Mouse (Mus musculus) hindbrain, embryonic 16.5 days (tissue): ENCODE measurements around the gene Lrrn2. TPM values are rescaled to one million over a fixed set of nuclear protein-coding genes. Genes with fewer than 3 reads are reported as not detected.

Experiments
- ATAC-seq: fragments of 200-750 bp; cut with Nextera tagmentation; 2 replicates; pipeline ENCODE4 v1.8.0; 2017; ENCODE audit warnings: moderate TSS enrichment, moderate library complexity
- H3K27ac ChIP-seq: fragments of 300-500 bp; sonication (generic); 2 replicates; pipeline ENCODE4 v1.5.1; 2014; ENCODE audit warnings: low read depth, mild to moderate bottlenecking, control low read depth, low read length, moderate library complexity
- H3K27me3 ChIP-seq: fragments of 300-500 bp; sonication (generic); replicated peaks from 2 replicates; pipeline ENCODE4 v1.6.1; 2014; ENCODE audit warnings: low read length; ENCODE audit not compliant: control insufficient read depth, insufficient read depth
- H3K36me3 ChIP-seq: fragments of 300-500 bp; sonication (generic); 2 replicates; pipeline ENCODE4 v1.6.1; 2014; ENCODE audit warnings: mild to moderate bottlenecking, low read length, moderate library complexity, mixed read lengths; ENCODE audit not compliant: control insufficient read depth, insufficient read depth
- H3K4me1 ChIP-seq: fragments of 300-500 bp; sonication (generic); 2 replicates; pipeline ENCODE4 v1.6.1; 2014; ENCODE audit warnings: low read depth, low read length; ENCODE audit not compliant: control insufficient read depth, insufficient read depth
- H3K4me2 ChIP-seq: fragments of 300-500 bp; sonication (generic); 2 replicates; pipeline ENCODE4 v1.6.1; 2014; ENCODE audit warnings: mild to moderate bottlenecking, low read length, control low read depth, moderate library complexity
- H3K4me3 ChIP-seq: fragments of 300-500 bp; sonication (generic); 2 replicates; pipeline ENCODE4 v1.5.1; 2014; ENCODE audit warnings: mild to moderate bottlenecking, low read length, control low read depth, moderate library complexity
- H3K9ac ChIP-seq: fragments of 300-500 bp; sonication (generic); 2 replicates; pipeline ENCODE4 v1.6.1; 2014; ENCODE audit warnings: low read depth, mild to moderate bottlenecking, control low read depth, low read length, moderate library complexity
- H3K9me3 ChIP-seq: fragments of 300-500 bp; sonication (generic); 2 replicates; pipeline ENCODE4 v1.6.1; 2014; ENCODE audit warnings: mild to moderate bottlenecking, low read length, moderate library complexity; ENCODE audit not compliant: control insufficient read depth
- WGBS: fragments of 180-500 bp; shearing (Covaris S2); extraction: QIAGEN DNeasy Blood & Tissue Kit; methylation state at CpG from one replicate; pipeline ENCODE4 v1.1.7; 2014; 5-methylcytosine and 5-hydroxymethylcytosine counted together
- polyA plus RNA-seq: library from polyadenylated mRNA; unstranded; fragments of >200 nt; fragmentation: Nextera tagmentation; extraction: Ambion mirVana; gene quantifications from 2 replicates; pipeline ENCODE4 v1.2.1, GENCODE M21; 2015

Gene Lrrn2
- 56.5 and 57.7 TPM in 2 replicates for polyA plus RNA-seq

GRCm38 (mm10) chr1:132880161-132881005, at the start of gene Lrrn2:
Gene Lrrn2, plus strand, starts transcription at chr1:132880273.
- H3K9ac ChIP-seq: peak within 1 kb of the TSS; percentile 90
- peak; percentile 82 for ATAC-seq
- no peaks in the 10 kb centered on the region for H3K9me3 ChIP-seq
- H3K27me3 ChIP-seq: no peaks in the 10 kb centered on the region
- peaks cover 22% of the 10 kb centered on the region for H3K4me1 ChIP-seq
- WGBS: under 1% methylated on average over 71 of the region's 80 CpGs
- H3K27ac ChIP-seq: peak within 1 kb of the TSS; percentile 90
- H3K36me3 ChIP-seq: no peaks in the 10 kb centered on the region
- H3K4me3 ChIP-seq: peak within 1 kb of the TSS; percentile 86
- H3K4me2 ChIP-seq: peak within 1 kb of the TSS; percentile 84

GRCm38 (mm10) chr1:132831963-132832362, 48.1 kb upstream of the Lrrn2 start:
- no peak overlapping the region for H3K27ac ChIP-seq
- no peak overlapping the region for H3K4me3 ChIP-seq
- H3K9me3 ChIP-seq: no peaks in the 10 kb centered on the region
- no peak for ATAC-seq
- H3K4me1 ChIP-seq: no peaks in the 10 kb centered on the region
- no peaks in the 10 kb centered on the region for H3K27me3 ChIP-seq
- 90% methylated on average over 4 of the region's 4 CpGs for WGBS
- H3K9ac ChIP-seq: no peak overlapping the region
- H3K36me3 ChIP-seq: no peaks in the 10 kb centered on the region
- no peak overlapping the region for H3K4me2 ChIP-seq

- Histone ChIP-seq H3K9me3 (no peaks in the 10 kb centered on the region), H3K36me3 (no peaks in the 10 kb centered on the region), H3K4me2 (no peak overlapping the region), H3K4me1 (no peaks in the 10 kb centered on the region), H3K4me3 (no peak overlapping the region), H3K9ac (no peak overlapping the region), H3K27me3 (no peaks in the 10 kb centered on the region), H3K27ac (no peak overlapping the region)
- 70% methylated on average over 8 of the region's 8 CpGs for WGBS
- ATAC-seq: no peak
Measured at GRCm38 (mm10) chr1:132834037-132834436, 46.0 kb upstream of the Lrrn2 start.

GRCm38 (mm10) chr1:132836895-132837294, 43.2 kb upstream of the Lrrn2 start:
- Histone ChIP-seq H3K27ac (no peak overlapping the region), H3K27me3 (no peaks in the 10 kb centered on the region), H3K36me3 (no peaks in the 10 kb centered on the region), H3K9me3 (no peaks in the 10 kb centered on the region), H3K4me2 (no peak overlapping the region), H3K9ac (no peak overlapping the region), H3K4me1 (no peaks in the 10 kb centered on the region), H3K4me3 (no peak overlapping the region)
- ATAC-seq: 0 out of 2 replicates have a peak, but pooled peaks have one; percentile 42
- 57% methylated on average over 8 of the region's 8 CpGs for WGBS

- H3K4me1 ChIP-seq: no peaks in the 10 kb centered on the region
- no peaks in the 10 kb centered on the region for H3K27me3 ChIP-seq
- H3K4me2 ChIP-seq: no peak overlapping the region
- ATAC-seq: no peak
- no peak overlapping the region for H3K27ac ChIP-seq
- H3K4me3 ChIP-seq: no peak overlapping the region
- no peak overlapping the region for H3K9ac ChIP-seq
- WGBS: 64% methylated on average over 5 of the region's 5 CpGs
- no peaks in the 10 kb centered on the region for H3K36me3 ChIP-seq
- no peaks in the 10 kb centered on the region for H3K9me3 ChIP-seq
Measured at GRCm38 (mm10) chr1:132837691-132838090, 42.4 kb upstream of the Lrrn2 start.

GRCm38 (mm10) chr1:132838371-132838770, 41.7 kb upstream of the Lrrn2 start:
- no peaks in the 10 kb centered on the region for H3K9me3 ChIP-seq
- no peak overlapping the region for H3K4me2 ChIP-seq
- no peak overlapping the region for H3K9ac ChIP-seq
- no peak overlapping the region for H3K4me3 ChIP-seq
- ATAC-seq: no peak
- no peak overlapping the region for H3K27ac ChIP-seq
- no peaks in the 10 kb centered on the region for H3K4me1 ChIP-seq
- H3K27me3 ChIP-seq: no peaks in the 10 kb centered on the region
- WGBS: 84% methylated on average over 1 of the region's 1 CpGs
- H3K36me3 ChIP-seq: no peaks in the 10 kb centered on the region

- Histone ChIP-seq H3K9me3 (peaks cover 3% of the 10 kb centered on the region), H3K36me3 (no peaks in the 10 kb centered on the region), H3K4me1 (peaks cover 3% of the 10 kb centered on the region; the same call in 1 of the 2 replicates), H3K27ac (no peak overlapping the region), H3K4me3 (no peak overlapping the region), H3K9ac (no peak overlapping the region), H3K27me3 (no peaks in the 10 kb centered on the region), H3K4me2 (no peak overlapping the region)
- ATAC-seq: no peak
- WGBS: 85% methylated on average over 10 of the region's 10 CpGs
Measured at GRCm38 (mm10) chr1:132843612-132844011, 36.5 kb upstream of the Lrrn2 start.

- Histone ChIP-seq H3K4me1 (peaks cover 3% of the 10 kb centered on the region; the same call in 1 of the 2 replicates), H3K36me3 (no peaks in the 10 kb centered on the region), H3K4me2 (no peak overlapping the region)
Measured at GRCm38 (mm10) chr1:132844088-132844804, 35.8 kb upstream of the Lrrn2 start.

GRCm38 (mm10) chr1:132845766-132846165, 34.3 kb upstream of the Lrrn2 start:
- no peak overlapping the region for H3K4me3 ChIP-seq
- H3K9ac ChIP-seq: no peak overlapping the region
- no peaks in the 10 kb centered on the region for H3K36me3 ChIP-seq
- WGBS: 85% methylated on average over 8 of the region's 8 CpGs
- H3K4me1 ChIP-seq: peaks cover 3% of the 10 kb centered on the region; the same call in 1 of the 2 replicates
- no peak for ATAC-seq
- H3K27me3 ChIP-seq: no peaks in the 10 kb centered on the region
- H3K9me3 ChIP-seq: peaks cover 3% of the 10 kb centered on the region
- H3K27ac ChIP-seq: no peak overlapping the region
- H3K4me2 ChIP-seq: no peak overlapping the region

More at GRCm38 (mm10) chr1:132844088-132844804, 35.8 kb upstream of the Lrrn2 start:
- 78% methylated on average over 20 of the region's 20 CpGs for WGBS
- Histone ChIP-seq H3K27ac (no peak overlapping the region), H3K4me3 (no peak overlapping the region), H3K9me3 (peaks cover 3% of the 10 kb centered on the region), H3K9ac (no peak overlapping the region), H3K27me3 (no peaks in the 10 kb centered on the region)
- peak; percentile 80 for ATAC-seq
